Mouse (Mus musculus) liver, embryonic 14.5 days (tissue): Measurements from ENCODE around the gene Tpgs1. TPM values are rescaled to one million over a fixed set of nuclear protein-coding genes. Genes with fewer than 3 reads are reported as not detected.
A peak's percentile ranks its signal among the peaks of the same experiment; 100 is the strongest.

Experiments
- ATAC-seq: fragments of 200-750 bp; cut with Nextera tagmentation; 2 replicates; pipeline ENCODE4 v1.8.0; 2017; ENCODE audit warnings: moderate number of reproducible peaks, mild to moderate bottlenecking, moderate library complexity; ENCODE audit not compliant: insufficient read depth
- DNase-seq, 3 experiments: peaks; one replicate each; pipeline ENCODE4 v3.0.0-alpha.2; 2012 to 2013; ENCODE audit warnings: low read depth in 3 of 3, low spot score in 3 of 3
- H3K27ac ChIP-seq: fragments of 300-500 bp; sonication (generic); 2 replicates; pipeline ENCODE4 v1.5.1; 2014; ENCODE audit warnings: moderate library complexity, mild to moderate bottlenecking, control low read depth, inconsistent platforms
- H3K27me3 ChIP-seq: fragments of 300-500 bp; sonication (generic); 2 replicates; pipeline ENCODE4 v1.6.1; 2014; ENCODE audit warnings: mild to moderate bottlenecking, low read length, moderate library complexity; ENCODE audit not compliant: control insufficient read depth, insufficient read depth
- H3K36me3 ChIP-seq: fragments of 300-500 bp; sonication (generic); replicated peaks from 2 replicates; pipeline ENCODE4 v1.6.1; 2014; ENCODE audit warnings: low read depth; ENCODE audit not compliant: control insufficient read depth, insufficient read depth
- H3K4me1 ChIP-seq, 2 experiments: fragments of 200-500 bp in 1 of 2; fragments of 300-500 bp in 1 of 2; sonication (generic) in 1 of 2; replicated peaks; 2 replicates each; pipeline ENCODE4 v1.6.1; 2012 to 2014; ENCODE audit warnings: antibody characterized with exemption in 1 of 2, inconsistent platforms in 1 of 2, low read length in 1 of 2; ENCODE audit not compliant: control insufficient read depth in 2 of 2, insufficient read depth in 2 of 2
- H3K4me2 ChIP-seq: fragments of 300-500 bp; sonication (generic); 2 replicates; pipeline ENCODE4 v1.6.1; 2014; ENCODE audit warnings: low read depth, mild to moderate bottlenecking, control low read depth, moderate library complexity
- H3K4me3 ChIP-seq, 2 experiments: fragments of 200-500 bp in 1 of 2; fragments of 300-500 bp in 1 of 2; sonication (generic) in 1 of 2; 2 replicates each; pipeline ENCODE4 v1.5.1; 2012 to 2014; ENCODE audit warnings: low read depth in 2 of 2, low read length in 2 of 2, mild to moderate bottlenecking in 2 of 2, control low read depth in 1 of 2, inconsistent platforms in 1 of 2, moderate library complexity in 1 of 2; ENCODE audit not compliant: insufficient read depth in 1 of 2
- H3K9ac ChIP-seq: fragments of 300-500 bp; sonication (generic); replicated peaks from 2 replicates; pipeline ENCODE4 v1.6.1; 2014; ENCODE audit warnings: mild to moderate bottlenecking, control low read depth, moderate library complexity
- H3K9me3 ChIP-seq: fragments of 300-500 bp; sonication (generic); 2 replicates; pipeline ENCODE4 v1.6.1; 2016; ENCODE audit warnings: low read length, mixed read lengths; ENCODE audit not compliant: control insufficient read depth
- CTCF ChIP-seq: IDR thresholded peaks from 2 replicates; pipeline ENCODE4 v1.5.1; 2016; ENCODE audit warnings: antibody characterized with exemption, low read depth, control low read depth
- EP300 ChIP-seq: IDR thresholded peaks from 2 replicates; pipeline ENCODE4 v1.6.1; 2016; ENCODE audit warnings: antibody characterized with exemption, low read depth
- WGBS: fragments of 180-500 bp; shearing (Covaris S2); extraction: QIAGEN DNeasy Blood & Tissue Kit; methylation state at CpG from one replicate; pipeline ENCODE4 v1.1.7; 2014; ENCODE audit not compliant: insufficient replicate concordance; 5-methylcytosine and 5-hydroxymethylcytosine counted together
- polyA plus RNA-seq, 2 experiments: library from polyadenylated mRNA; depleted of rRNA in 1 of 2; stranded (reverse) in 1 of 2; unstranded in 1 of 2; fragments of >200 nt; fragmentation: Nextera tagmentation in 1 of 2; extraction: Ambion mirVana in 1 of 2; gene quantifications; 2 replicates each; pipeline versions ENCODE4 v1.2.1 to v1.2.3; 2012 to 2014

Gene Tpgs1
- polyA plus RNA-seq, 2 experiments: 14.3 to 25.7 TPM

DNA sequence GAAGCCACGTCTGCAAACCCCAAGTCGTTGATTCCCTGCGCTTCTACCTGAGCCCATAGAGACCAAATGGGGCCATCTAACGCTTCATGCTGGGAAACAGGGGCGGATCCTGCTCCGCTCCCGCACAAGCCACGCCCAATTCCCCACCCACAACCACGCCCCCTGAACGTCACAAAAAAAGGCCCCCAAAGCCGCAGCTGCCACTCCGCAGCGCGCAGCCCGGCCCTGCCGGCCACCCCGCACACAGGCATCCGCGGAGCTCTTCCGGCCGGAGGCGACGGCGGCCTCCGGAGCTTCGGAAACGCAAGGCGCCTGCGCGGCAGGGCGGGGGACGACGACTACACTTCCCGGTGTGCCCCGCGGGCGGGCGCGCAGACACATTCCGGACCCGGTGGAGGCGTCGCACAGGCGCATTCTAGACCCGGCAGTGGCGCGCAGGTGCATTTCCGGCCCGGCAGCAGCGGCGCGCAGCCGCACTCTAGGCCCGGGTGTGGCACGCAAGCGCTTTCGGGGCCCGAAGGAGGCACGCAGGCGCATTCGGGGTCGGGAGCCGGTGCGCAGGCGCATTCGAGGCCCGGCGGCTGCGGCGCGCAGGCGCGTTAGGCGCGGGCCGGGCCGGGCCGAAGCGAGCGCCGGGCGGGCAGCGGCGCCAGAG is 12.5 kb downstream of the Tpgs1 start, which contains the start of gene Cdc34:
TSS of gene Cdc34 (plus strand) at position 605 of the 655 bp plus-strand sequence.
- Histone ChIP-seq H3K4me2 (peak within 1 kb of the TSS; percentile 91), H3K4me3 (peak within 1 kb of the TSS; percentile 75 to 100), H3K36me3 (peaks cover 22% of the 10 kb centered on the region), H3K27ac (peak within 1 kb of the TSS; percentile 87), H3K27me3 (no peaks in the 10 kb centered on the region), H3K9ac (peak within 1 kb of the TSS; percentile 89), H3K4me1 (peaks cover 27 to 29% of the 10 kb centered on the region in 2 experiments), H3K9me3 (no peaks in the 10 kb centered on the region)
- TF ChIP-seq CTCF (peak; percentile 30; the same call in 1 of the 2 replicates), EP300 (no peak)
- under 1% methylated on average over 78 of the region's 84 CpGs for WGBS
- DNase-seq (peak; percentile 92 to 95 (median 94)), ATAC-seq (peak; percentile 91)

DNA sequence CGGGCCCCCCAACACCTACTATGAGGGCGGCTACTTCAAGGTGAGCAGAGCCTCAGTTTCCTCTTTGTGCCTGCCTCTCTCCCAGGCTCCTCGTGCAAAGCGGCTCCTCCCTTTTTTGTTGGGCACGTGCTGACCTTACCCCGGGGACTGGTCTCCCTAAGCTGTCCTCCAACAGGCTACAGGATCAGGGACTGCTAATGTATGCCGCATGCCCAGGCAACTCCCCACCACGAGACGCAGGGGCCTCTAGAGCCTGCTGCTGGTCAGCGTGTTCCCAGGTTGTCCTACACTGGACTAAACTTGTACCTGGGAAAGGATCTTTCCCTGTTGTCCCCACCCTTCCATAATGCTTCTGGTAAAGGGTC is 13.4 kb downstream of the Tpgs1 start:
- H3K4me2 ChIP-seq: peak overlapping the region; percentile 91
- H3K9me3 ChIP-seq: no peaks in the 10 kb centered on the region
- no peak for ATAC-seq
- under 1% methylated on average over 9 of the region's 10 CpGs for WGBS
- H3K9ac ChIP-seq: peak overlapping the region; percentile 89
- TF ChIP-seq EP300 (no peak), CTCF (no peak)
- peak overlapping the region; percentile 36 for H3K27ac ChIP-seq
- DNase-seq: no peak
- peak overlapping the region; percentile 75 to 100 for H3K4me3 ChIP-seq
- H3K4me1 ChIP-seq: peaks cover 27 to 29% of the 10 kb centered on the region in 2 experiments
- no peaks in the 10 kb centered on the region for H3K27me3 ChIP-seq
- peaks cover 30% of the 10 kb centered on the region for H3K36me3 ChIP-seq

DNA sequence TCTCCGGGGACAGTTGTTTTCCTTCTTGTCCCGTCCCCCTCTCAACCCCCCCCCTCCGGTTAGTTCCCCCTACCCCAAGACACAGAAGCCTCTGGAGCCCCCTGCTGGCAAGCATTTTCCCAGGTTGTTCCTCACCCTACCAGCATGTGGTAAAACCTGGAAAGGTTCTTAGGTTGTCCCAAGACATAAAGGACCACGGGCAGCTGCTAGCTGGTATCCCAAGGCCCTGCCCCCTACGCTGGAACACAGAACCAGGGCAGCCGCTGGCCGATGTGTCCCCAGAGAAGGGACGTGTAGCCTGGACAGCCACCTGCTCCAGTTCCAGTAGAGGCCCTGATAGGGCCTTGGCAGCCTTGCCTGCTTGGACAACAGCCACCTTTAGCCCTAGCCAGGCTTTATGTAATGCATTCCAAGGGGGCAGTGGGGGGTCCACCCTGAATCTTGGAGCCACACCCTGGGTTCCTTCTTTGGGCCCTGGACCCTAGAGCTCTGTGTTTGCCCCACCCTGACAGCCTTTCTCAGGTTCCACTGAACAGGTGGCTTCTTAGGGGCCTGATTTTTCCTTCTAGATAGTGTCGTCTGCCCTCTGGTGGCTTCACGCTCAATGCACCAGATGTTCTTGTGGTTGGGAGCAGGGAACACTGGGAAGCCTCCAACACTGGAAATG is 13.9 kb downstream of the Tpgs1 start:
- Histone ChIP-seq H3K27ac (peak overlapping the region; percentile 36), H3K27me3 (no peaks in the 10 kb centered on the region), H3K9me3 (no peaks in the 10 kb centered on the region), H3K36me3 (peaks cover 35% of the 10 kb centered on the region), H3K4me3 (peak overlapping the region; percentile 75 to 100), H3K4me1 (peaks cover 27 to 29% of the 10 kb centered on the region in 2 experiments), H3K9ac (peak overlapping the region; percentile 89), H3K4me2 (peak overlapping the region; percentile 91)
- ATAC-seq (no peak), DNase-seq (no peak)
- WGBS: 1% methylated on average over 10 of the region's 10 CpGs
- no peak for TF ChIP-seq EP300
- TF ChIP-seq CTCF: peak; percentile 70

GRCm38 (mm10) chr10:79683726-79684640 is 14.8 kb downstream of the Tpgs1 start:
- Histone ChIP-seq H3K36me3 (peaks cover 44% of the 10 kb centered on the region), H3K4me3 (peak overlapping the region; percentile 75 to 100), H3K4me1 (peaks cover 27 to 29% of the 10 kb centered on the region in 2 experiments), H3K9me3 (no peaks in the 10 kb centered on the region), H3K4me2 (peak overlapping the region; percentile 91), H3K27me3 (no peaks in the 10 kb centered on the region), H3K9ac (peak overlapping the region; percentile 89), H3K27ac (peak overlapping the region; percentile 23)
- WGBS: 66% methylated on average over 6 of the region's 6 CpGs
- no peak for DNase-seq
- no peak for ATAC-seq
- TF ChIP-seq EP300 (no peak), CTCF (no peak)
